Mouse (Mus musculus): Measurements from ENCODE around the gene Rpl13a. TPM values are rescaled to one million over a fixed set of nuclear protein-coding genes. Genes with fewer than 3 reads are reported as not detected.
A peak's percentile ranks its signal among the peaks of the same experiment; 100 is the strongest.

Rpl13a gene
- polyA plus RNA-seq, 1 experiment from 2014 or later = 1,622 TPM

- no peak overlapping the region for H3K4me3 ChIP-seq (ENCODE audit: low read depth, low read length)
- peaks cover 4% of the 10 kb centered on the region; the same call in 1 of the 2 replicates for H3K4me1 ChIP-seq (ENCODE audit: control insufficient read depth, insufficient read depth, low read length)
- no peak overlapping the region for H3K9ac ChIP-seq (replicated peaks; ENCODE audit: low read depth, low read length)
- no peak overlapping the region for H3K4me2 ChIP-seq (replicated peaks; ENCODE audit: low read depth, low read length)
- peaks cover 60% of the 10 kb centered on the region for H3K27me3 ChIP-seq (ENCODE audit: control insufficient read depth, insufficient read depth, low read length)
- no peak overlapping the region for H3K27ac ChIP-seq (ENCODE audit: low read length)
- no peaks in the 10 kb centered on the region for H3K36me3 ChIP-seq (ENCODE audit: control insufficient read depth, insufficient read depth, low read length)
- H3K9me3 ChIP-seq (ENCODE audit: control insufficient read depth, low read depth, low read length) = peaks cover 13% of the 10 kb centered on the region
- 6% methylated on average over 24 of the region's 24 CpGs for WGBS
- no peak for ATAC-seq (ENCODE audit: insufficient number of reproducible peaks, insufficient read depth, low FRiP score, low read depth)
Observed at GRCm38 (mm10) chr7:45168656-45169055, 40.1 kb upstream of the Rpl13a start.

GRCm38 (mm10) chr7:45167761-45168445 is 39.3 kb upstream of the Rpl13a start:
- no peak for ATAC-seq (ENCODE audit: insufficient number of reproducible peaks, insufficient read depth, low FRiP score, low read depth)
- H3K36me3 ChIP-seq (ENCODE audit: control insufficient read depth, insufficient read depth, low read length) = no peaks in the 10 kb centered on the region
- no peak overlapping the region for H3K4me2 ChIP-seq (replicated peaks; ENCODE audit: low read depth, low read length)
- H3K9ac ChIP-seq (replicated peaks; ENCODE audit: low read depth, low read length) = no peak overlapping the region
- H3K9me3 ChIP-seq (ENCODE audit: control insufficient read depth, low read depth, low read length) = peaks cover 13% of the 10 kb centered on the region
- peaks cover 4% of the 10 kb centered on the region; the same call in 1 of the 2 replicates for H3K4me1 ChIP-seq (ENCODE audit: control insufficient read depth, insufficient read depth, low read length)
- H3K4me3 ChIP-seq (ENCODE audit: low read depth, low read length) = no peak overlapping the region
- 3% methylated on average over 19 of the region's 19 CpGs for WGBS
- H3K27me3 ChIP-seq (ENCODE audit: control insufficient read depth, insufficient read depth, low read length) = peaks cover 62% of the 10 kb centered on the region
- no peak overlapping the region for H3K27ac ChIP-seq (ENCODE audit: low read length)

GRCm38 (mm10) chr7:45166950-45167401 is 38.4 kb upstream of the Rpl13a start:
- H3K27ac ChIP-seq (ENCODE audit: low read length) = no peak overlapping the region
- WGBS = 19% methylated on average over 10 of the region's 10 CpGs
- ATAC-seq (ENCODE audit: insufficient number of reproducible peaks, insufficient read depth, low FRiP score, low read depth) = no peak
- H3K9me3 ChIP-seq (ENCODE audit: control insufficient read depth, low read depth, low read length) = peaks cover 13% of the 10 kb centered on the region
- no peak overlapping the region for H3K9ac ChIP-seq (replicated peaks; ENCODE audit: low read depth, low read length)
- H3K27me3 ChIP-seq (ENCODE audit: control insufficient read depth, insufficient read depth, low read length) = peaks cover 64% of the 10 kb centered on the region
- no peak overlapping the region for H3K4me2 ChIP-seq (replicated peaks; ENCODE audit: low read depth, low read length)
- no peak overlapping the region for H3K4me3 ChIP-seq (ENCODE audit: low read depth, low read length)
- H3K4me1 ChIP-seq (ENCODE audit: control insufficient read depth, insufficient read depth, low read length) = peaks cover 4% of the 10 kb centered on the region; the same call in 1 of the 2 replicates
- no peaks in the 10 kb centered on the region for H3K36me3 ChIP-seq (ENCODE audit: control insufficient read depth, insufficient read depth, low read length)

- no peak for ATAC-seq (ENCODE audit: insufficient number of reproducible peaks, insufficient read depth, low FRiP score, low read depth)
- Histone ChIP-seq H3K27ac (ENCODE audit: low read length) (no peak overlapping the region), H3K4me3 (ENCODE audit: low read depth, low read length) (no peak overlapping the region), H3K4me2 (replicated peaks; ENCODE audit: low read depth, low read length) (no peak overlapping the region), H3K9me3 (ENCODE audit: control insufficient read depth, low read depth, low read length) (peaks cover 13% of the 10 kb centered on the region), H3K4me1 (ENCODE audit: control insufficient read depth, insufficient read depth, low read length) (peaks cover 4% of the 10 kb centered on the region; the same call in 1 of the 2 replicates), H3K27me3 (ENCODE audit: control insufficient read depth, insufficient read depth, low read length) (peaks cover 63% of the 10 kb centered on the region), H3K36me3 (ENCODE audit: control insufficient read depth, insufficient read depth, low read length) (no peaks in the 10 kb centered on the region), H3K9ac (replicated peaks; ENCODE audit: low read depth, low read length) (no peak overlapping the region)
- WGBS = 54% methylated on average over 11 of the region's 11 CpGs
Observed at GRCm38 (mm10) chr7:45165701-45166100, 37.1 kb upstream of the Rpl13a start.

- no peak for ATAC-seq (ENCODE audit: insufficient number of reproducible peaks, insufficient read depth, low FRiP score, low read depth)
- Histone ChIP-seq H3K9me3 (ENCODE audit: control insufficient read depth, low read depth, low read length) (peaks cover 7% of the 10 kb centered on the region), H3K9ac (replicated peaks; ENCODE audit: low read depth, low read length) (no peak overlapping the region), H3K36me3 (ENCODE audit: control insufficient read depth, insufficient read depth, low read length) (peaks cover 6% of the 10 kb centered on the region), H3K4me1 (ENCODE audit: control insufficient read depth, insufficient read depth, low read length) (peaks cover 4% of the 10 kb centered on the region; the same call in 1 of the 2 replicates), H3K4me3 (ENCODE audit: low read depth, low read length) (no peak overlapping the region), H3K4me2 (replicated peaks; ENCODE audit: low read depth, low read length) (no peak overlapping the region), H3K27ac (ENCODE audit: low read length) (no peak overlapping the region), H3K27me3 (ENCODE audit: control insufficient read depth, insufficient read depth, low read length) (peaks cover 63% of the 10 kb centered on the region)
- 73% methylated on average over 5 of the region's 5 CpGs for WGBS
Observed at GRCm38 (mm10) chr7:45164833-45165232, 36.3 kb upstream of the Rpl13a start.

- peaks cover 4% of the 10 kb centered on the region; the same call in 1 of the 2 replicates for H3K4me1 ChIP-seq (ENCODE audit: control insufficient read depth, insufficient read depth, low read length)
- H3K9ac ChIP-seq (replicated peaks; ENCODE audit: low read depth, low read length) = 0 out of 2 replicates have a peak within 1 kb of the TSS, but pooled peaks have one; percentile 22
- H3K36me3 ChIP-seq (ENCODE audit: control insufficient read depth, insufficient read depth, low read length) = peaks cover 10% of the 10 kb centered on the region
- ATAC-seq (ENCODE audit: insufficient number of reproducible peaks, insufficient read depth, low FRiP score, low read depth) = no peak
- no peaks in the 10 kb centered on the region for H3K9me3 ChIP-seq (ENCODE audit: control insufficient read depth, low read depth, low read length)
- H3K4me3 ChIP-seq (ENCODE audit: low read depth, low read length) = peak within 1 kb of the TSS; percentile 35
- H3K27me3 ChIP-seq (ENCODE audit: control insufficient read depth, insufficient read depth, low read length) = peaks cover 54% of the 10 kb centered on the region
- H3K4me2 ChIP-seq (replicated peaks; ENCODE audit: low read depth, low read length) = peak within 1 kb of the TSS; percentile 70
- no peak within 1 kb of the TSS for H3K27ac ChIP-seq (ENCODE audit: low read length)
- WGBS = 1% methylated on average over 32 of the region's 41 CpGs
Observed at GRCm38 (mm10) chr7:45163735-45164490, 35.4 kb upstream of the Rpl13a start, which contains the start of gene Slc17a7. Slc17a7 (plus strand) TSS chr7:45163949.

GRCm38 (mm10) chr7:45162996-45163615 is 34.5 kb upstream of the Rpl13a start:
- H3K9me3 ChIP-seq (ENCODE audit: control insufficient read depth, low read depth, low read length) = no peaks in the 10 kb centered on the region
- ATAC-seq (ENCODE audit: insufficient number of reproducible peaks, insufficient read depth, low FRiP score, low read depth) = no peak
- H3K36me3 ChIP-seq (ENCODE audit: control insufficient read depth, insufficient read depth, low read length) = peaks cover 10% of the 10 kb centered on the region
- H3K4me3 ChIP-seq (ENCODE audit: low read depth, low read length) = no peak overlapping the region
- H3K4me1 ChIP-seq (ENCODE audit: control insufficient read depth, insufficient read depth, low read length) = peaks cover 4% of the 10 kb centered on the region; the same call in 1 of the 2 replicates
- no peak overlapping the region for H3K27ac ChIP-seq (ENCODE audit: low read length)
- no peak overlapping the region for H3K9ac ChIP-seq (replicated peaks; ENCODE audit: low read depth, low read length)
- no peak overlapping the region for H3K4me2 ChIP-seq (replicated peaks; ENCODE audit: low read depth, low read length)
- whole genome bisulfite sequencing = 74% methylated on average over 9 of the region's 9 CpGs
- peaks cover 47% of the 10 kb centered on the region for H3K27me3 ChIP-seq (ENCODE audit: control insufficient read depth, insufficient read depth, low read length)

GRCm38 (mm10) chr7:45162551-45162950 is 34.0 kb upstream of the Rpl13a start:
- ATAC-seq (ENCODE audit: insufficient number of reproducible peaks, insufficient read depth, low FRiP score, low read depth) = no peak; the same call in 1 of the 2 replicates
- no peak overlapping the region for H3K9ac ChIP-seq (replicated peaks; ENCODE audit: low read depth, low read length)
- peaks cover 4% of the 10 kb centered on the region; the same call in 1 of the 2 replicates for H3K4me1 ChIP-seq (ENCODE audit: control insufficient read depth, insufficient read depth, low read length)
- peaks cover 42% of the 10 kb centered on the region for H3K27me3 ChIP-seq (ENCODE audit: control insufficient read depth, insufficient read depth, low read length)
- H3K9me3 ChIP-seq (ENCODE audit: control insufficient read depth, low read depth, low read length) = no peaks in the 10 kb centered on the region
- H3K4me3 ChIP-seq (ENCODE audit: low read depth, low read length) = peak overlapping the region; percentile 34
- peaks cover 15% of the 10 kb centered on the region for H3K36me3 ChIP-seq (ENCODE audit: control insufficient read depth, insufficient read depth, low read length)
- WGBS = 30% methylated on average over 6 of the region's 6 CpGs
- peak overlapping the region; percentile 70 for H3K4me2 ChIP-seq (replicated peaks; ENCODE audit: low read depth, low read length)
- H3K27ac ChIP-seq (ENCODE audit: low read length) = no peak overlapping the region
